Mouse (Mus musculus) adrenal gland, adult 18-20 months (tissue): Measurements from ENCODE around the gene Ascc2. TPM values are rescaled to one million over a fixed set of nuclear protein-coding genes. Genes with fewer than 3 reads are reported as not detected.
A peak's percentile ranks its signal among the peaks of the same experiment; 100 is the strongest.
"Not testable (repeated sequence)": the region's sequence is repeated elsewhere in the genome, so short reads cannot be mapped to it uniquely, and the experiment has no call there.

Source experiments
- DNase-seq, 2 experiments: peaks; one replicate each; pipeline ENCODE4 v3.0.0; 2021 to 2022; ENCODE audit warnings: low spot score in 2 of 2
- total RNA-seq, 2 experiments: library from RNA; stranded (reverse); gene quantifications; 1 replicate in 1 of 2; 2 replicates in 1 of 2; pipeline ENCODE4 v1.2.3; 2021

The Ascc2 gene
- total RNA-seq, 2 experiments from 2014 or later = 34.7 to 52.2 TPM

DNA sequence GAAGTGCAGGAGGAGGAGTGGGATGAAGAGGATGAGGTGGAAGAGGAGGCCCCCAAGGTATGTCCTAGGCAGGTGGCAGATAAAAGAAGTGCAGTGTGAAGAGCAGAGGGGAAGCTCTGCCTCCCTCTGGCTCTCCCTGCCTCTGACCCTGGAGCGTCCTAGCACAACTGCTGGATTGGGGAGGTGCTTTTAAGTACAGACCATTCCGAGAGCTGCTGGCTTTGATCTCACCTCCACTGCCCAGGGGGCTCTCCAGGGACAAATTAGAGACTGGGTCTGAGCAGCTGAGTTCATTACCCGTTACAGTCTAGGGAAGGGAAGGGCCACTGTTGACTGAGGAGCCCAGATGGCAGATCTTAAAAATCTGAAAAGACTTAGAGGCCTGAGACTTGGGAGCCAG, 42.6 kb downstream of the Ascc2 start:
- DNase-seq = no peak

GRCm38 (mm10) chr11:4683516-4683915, 46.0 kb downstream of the Ascc2 start:
- DNase-seq = no peak

GRCm38 (mm10) chr11:4684186-4684585, 46.6 kb downstream of the Ascc2 start:
- no peak for DNase-seq

GRCm38 (mm10) chr11:4685071-4685470, 47.5 kb downstream of the Ascc2 start:
- DNase-seq = no peak

DNA sequence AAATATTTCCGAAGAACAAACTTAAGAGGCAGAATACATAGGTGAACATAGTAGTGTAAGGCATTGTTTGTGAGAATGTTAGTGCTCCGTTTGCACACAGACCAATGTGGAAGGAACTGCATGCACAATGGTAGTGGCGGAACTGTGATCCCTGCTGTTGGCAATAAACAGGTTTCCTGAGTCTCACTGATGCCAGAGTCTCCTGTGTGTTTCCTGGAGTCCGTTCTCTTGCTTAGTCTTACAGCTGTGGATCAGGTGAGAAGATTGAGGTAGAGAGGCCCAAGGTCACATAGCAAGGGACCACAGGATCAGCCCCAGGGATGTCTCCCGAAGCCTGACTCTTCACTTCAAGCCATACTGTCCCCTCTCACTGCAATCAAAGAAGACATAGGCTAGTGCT, 48.0 kb downstream of the Ascc2 start:
- no peak for DNase-seq

GRCm38 (mm10) chr11:4687027-4687426, 49.5 kb downstream of the Ascc2 start:
- no peak for DNase-seq

DNA sequence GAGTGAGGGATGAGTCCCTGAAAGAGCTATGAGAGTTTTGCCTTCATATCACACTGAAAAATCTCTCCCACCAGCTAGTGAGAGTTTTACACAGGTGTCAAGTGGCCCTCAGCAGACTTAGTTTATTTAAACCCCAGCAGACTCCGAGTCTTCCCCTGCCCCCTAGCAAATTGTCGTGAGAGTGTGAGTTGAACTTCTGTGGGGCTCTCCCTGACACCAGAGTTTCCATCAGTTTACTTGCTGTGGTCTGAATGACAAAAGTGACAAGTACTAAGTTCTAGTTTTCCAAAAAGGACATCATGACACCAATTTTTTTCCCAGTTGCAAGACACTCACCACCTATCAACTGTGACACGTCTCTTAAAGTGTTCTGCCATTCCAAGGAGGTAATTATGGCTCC, 50.3 kb downstream of the Ascc2 start:
- no peak for DNase-seq

GRCm38 (mm10) chr11:4688632-4689380, 51.3 kb downstream of the Ascc2 start:
- DNase-seq = peak in 1 of 2 experiments; percentile 15

GRCm38 (mm10) chr11:4690353-4690752, 52.8 kb downstream of the Ascc2 start:
- DNase-seq = peak in 1 of 2 experiments; percentile 17

GRCm38 (mm10) chr11:4691213-4691612, 53.7 kb downstream of the Ascc2 start:
- DNase-seq = peak in 1 of 2 experiments; percentile 62

DNA sequence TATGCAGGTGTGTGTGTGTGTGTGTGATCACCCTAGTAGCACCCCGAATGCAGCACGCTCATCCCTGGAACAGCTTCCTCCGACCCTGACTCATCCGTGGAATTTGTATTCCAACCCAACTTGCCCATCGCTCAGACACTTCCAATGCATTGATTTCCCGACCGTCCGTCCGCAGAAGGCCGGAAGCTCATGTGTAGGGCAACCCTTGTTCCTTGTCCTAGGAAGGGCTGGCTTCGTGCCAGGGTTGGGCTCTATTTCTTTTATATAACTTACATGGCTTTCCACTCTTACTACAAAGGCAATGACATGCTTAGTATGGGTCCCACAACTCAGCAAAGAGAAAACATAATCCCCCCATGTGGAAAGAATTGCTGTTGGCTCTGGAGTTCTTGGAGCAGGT, 54.6 kb downstream of the Ascc2 start:
- no peak for DNase-seq

DNA sequence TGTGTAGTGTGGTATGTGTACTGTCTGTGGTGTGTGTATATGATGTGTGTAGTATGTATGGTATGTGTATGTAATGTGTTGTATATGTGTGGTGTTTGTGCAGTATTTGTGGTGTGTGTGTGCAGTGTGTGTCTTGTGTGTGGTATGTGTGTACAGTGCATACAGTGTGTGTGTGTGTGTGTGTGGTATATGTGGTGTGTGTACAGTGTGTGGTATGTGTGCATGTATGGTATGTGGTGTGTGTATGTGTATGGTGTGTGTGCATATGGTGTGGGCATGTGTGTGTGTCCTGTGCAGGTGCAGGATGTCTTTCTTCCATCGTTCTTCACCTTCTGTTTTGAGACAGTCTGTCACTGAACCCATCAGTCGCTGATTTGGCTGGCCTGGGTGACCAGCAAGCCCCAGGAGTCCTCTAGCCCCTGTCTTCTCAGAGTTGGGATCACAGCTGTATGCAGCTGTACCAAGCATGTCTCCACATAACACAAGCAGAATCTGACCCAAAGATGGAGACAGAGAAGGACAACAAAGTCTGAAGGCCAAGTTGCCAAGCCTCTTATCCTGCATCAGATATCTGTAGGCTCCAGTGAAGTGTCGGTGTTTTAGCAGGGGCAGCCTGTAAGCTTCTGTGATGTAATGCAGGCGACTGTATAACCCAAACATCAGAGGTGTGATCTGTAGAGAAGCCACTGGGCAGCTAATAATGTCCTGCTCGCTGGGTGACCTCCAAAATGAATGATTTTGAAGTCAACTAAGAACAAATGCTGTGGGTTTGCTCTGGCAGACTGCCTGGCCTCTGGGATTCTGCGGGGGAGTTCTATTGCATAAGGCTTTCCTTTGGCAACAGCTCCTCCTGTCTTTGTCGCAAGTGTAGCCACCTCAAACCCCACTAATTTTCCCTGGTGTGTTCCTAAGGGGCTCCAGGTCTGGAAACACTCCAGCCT, 59.8 kb downstream of the Ascc2 start:
- peak; percentile 67 to 70 for DNase-seq

GRCm38 (mm10) chr11:4700726-4701125, 63.2 kb downstream of the Ascc2 start:
- no peak for DNase-seq

- DNase-seq = no peak
These were observed 66.1 kb downstream of the Ascc2 start for GRCm38 (mm10) chr11:4703688-4704071.

DNA sequence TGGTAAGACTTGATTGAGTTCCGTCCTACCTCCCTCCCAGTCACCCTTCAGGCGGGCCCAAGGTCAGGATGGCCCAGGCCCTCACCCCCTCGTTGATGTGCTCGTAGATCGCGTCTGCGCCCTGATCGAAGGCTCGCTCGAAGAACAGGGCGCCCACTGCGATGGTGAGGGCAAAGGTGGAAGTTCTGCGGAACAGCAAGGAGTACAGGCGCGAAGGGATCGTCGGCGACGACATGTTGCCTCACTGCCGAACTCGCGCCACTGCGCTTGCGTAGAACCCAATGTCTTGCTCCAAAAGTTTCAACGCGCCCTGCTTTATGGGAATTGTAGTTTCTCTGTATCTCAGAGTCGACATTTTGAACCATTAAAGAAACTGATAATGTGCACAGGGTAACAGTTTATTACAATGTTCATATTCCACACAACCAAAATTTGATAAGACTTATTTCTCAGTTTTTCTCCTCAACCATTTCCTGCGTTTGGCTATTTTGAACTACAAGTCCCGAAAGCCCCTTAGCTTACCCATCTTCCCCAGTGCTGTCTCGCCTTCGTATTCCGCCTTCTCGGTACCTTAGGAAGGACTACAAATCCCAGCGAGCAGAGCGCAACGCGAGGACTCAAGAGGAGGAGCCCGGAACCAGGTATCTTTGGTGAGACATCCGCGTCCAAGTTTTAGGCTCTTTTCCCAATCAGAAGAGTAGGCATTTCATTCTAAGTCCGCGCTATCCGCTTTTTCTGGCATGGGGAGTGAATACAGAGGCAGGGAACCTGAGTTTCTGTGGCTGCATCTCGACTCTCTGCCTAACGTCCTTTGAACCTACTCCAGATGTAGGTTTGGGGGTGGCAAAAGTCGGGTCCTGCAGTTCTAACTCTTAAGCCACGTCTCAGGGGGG, 66.8 kb downstream of the Ascc2 start, which contains the start of the genes Uqcr10 and Zmat5:
Gene Uqcr10 (minus strand): TSS at position 271 of the 893 bp plus-strand sequence.
Gene Zmat5 (plus strand): TSS at position 607 of the 893 bp plus-strand sequence.
- DNase-seq = peak; percentile 89 to 90

- no peak for DNase-seq
These were observed 67.6 kb downstream of the Ascc2 start for GRCm38 (mm10) chr11:4705178-4705577.

- not testable (repeated sequence) for DNase-seq
These were observed 72.6 kb downstream of the Ascc2 start for GRCm38 (mm10) chr11:4710188-4710587.

GRCm38 (mm10) chr11:4712822-4713221, 75.3 kb downstream of the Ascc2 start:
- DNase-seq = no peak

DNA sequence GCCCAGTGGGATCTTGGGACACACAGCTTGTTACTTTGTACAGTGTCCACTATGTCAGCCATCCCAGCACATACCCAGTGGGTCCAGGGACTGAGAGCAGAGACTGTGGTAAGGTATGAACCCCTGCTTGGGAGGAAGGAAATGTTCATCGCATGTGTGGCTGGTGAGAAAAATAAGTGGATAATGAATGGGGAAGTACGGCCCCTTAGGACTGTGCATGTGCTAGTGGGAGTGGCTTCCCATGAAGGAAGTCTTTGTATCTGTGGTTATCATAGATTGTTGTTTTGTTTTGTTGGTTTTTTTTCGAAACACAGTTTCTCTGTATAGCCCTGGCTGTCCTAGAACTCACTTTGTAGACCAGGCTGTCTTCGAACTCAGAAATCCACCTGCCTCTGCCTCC, 77.2 kb downstream of the Ascc2 start:
- DNase-seq = no peak

- DNase-seq = no peak
These were observed 78.0 kb downstream of the Ascc2 start for GRCm38 (mm10) chr11:4715596-4715995.
